Comparison of ENCODE assay signal across 11 mouse cellular contexts in the genomic region with DNA sequence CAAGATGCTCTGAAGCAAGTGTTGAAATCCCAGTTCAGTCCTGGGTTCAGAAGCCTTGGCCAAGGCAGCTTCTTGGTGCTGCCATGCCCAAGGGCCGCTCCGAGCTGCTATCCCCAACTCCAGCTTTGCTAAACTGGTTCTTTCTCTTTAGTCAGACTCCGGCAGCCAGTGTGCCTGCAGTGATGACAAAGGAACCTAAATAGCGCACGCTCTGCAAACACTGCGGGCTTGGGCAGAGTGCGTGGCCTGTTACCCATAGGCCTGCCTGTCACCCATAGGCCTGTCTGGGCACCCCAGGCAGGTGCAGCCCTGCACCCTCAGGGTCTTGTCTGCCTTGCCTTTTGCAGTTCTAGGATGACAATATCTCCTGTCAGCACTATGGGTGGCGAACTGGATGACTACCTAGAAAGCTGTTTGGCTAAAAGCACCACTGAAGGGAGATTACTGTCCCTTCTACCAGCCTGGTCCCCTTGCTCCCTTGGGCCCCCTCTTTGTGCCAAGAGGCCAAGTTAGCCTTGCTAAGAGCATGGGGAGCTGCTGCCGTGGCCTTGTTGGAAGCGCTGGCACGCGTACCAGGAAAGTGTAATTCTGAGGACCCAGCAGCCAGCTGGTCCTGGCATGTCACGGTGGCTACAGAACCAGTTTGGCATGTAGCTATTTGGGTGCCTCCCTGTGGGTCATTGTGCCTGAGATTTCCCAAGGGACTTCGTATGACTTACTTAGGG. TPM values are rescaled to one million over a fixed set of nuclear protein-coding genes. Genes with fewer than 3 reads are reported as not detected.
A peak's percentile ranks its signal among the peaks of the same experiment; 100 is the strongest.
DNase-seq lines count a peak whose midpoint lies in the region; ATAC-seq lines count a peak whose summit lies in the region.
"Had no signal": no experiment of that assay in that cellular context is flagged by ENCODE, and none has a peak within 500 bp of the region (broad histone marks: within the 10 kb centered on the region; RNA-seq: fewer than 3 reads in every experiment).

No protein-coding gene starts in this region.

- H3K9ac ChIP-seq in midbrain, embryonic 11.5 days (ENCODE audit: low read length): no peak overlapping the region
- H3K9ac ChIP-seq: forebrain, embryonic 15.5 days; hindbrain, embryonic 15.5 days had no signal

- no peaks in the 10 kb centered on the region for H3K9me3 ChIP-seq in midbrain, embryonic 11.5 days (ENCODE audit: control insufficient read depth, low read length)
- H3K9me3 ChIP-seq: forebrain, embryonic 15.5 days; hindbrain, embryonic 15.5 days had no signal

- H3K4me2 ChIP-seq in midbrain, embryonic 11.5 days: no peak overlapping the region
- H3K4me2 ChIP-seq: forebrain, embryonic 15.5 days; hindbrain, embryonic 15.5 days had no signal

- no peaks in the 10 kb centered on the region for H3K27me3 ChIP-seq in midbrain, embryonic 11.5 days (ENCODE audit: control insufficient read depth, insufficient read depth, low read length)
- H3K27me3 ChIP-seq: forebrain, embryonic 15.5 days; hindbrain, embryonic 15.5 days had no signal

- peak; percentile 69 for DNase-seq in adrenal gland, postnatal 10 days
- DNase-seq in adrenal gland, adult 18-20 months (ENCODE audit: low spot score in 2 of 2): no peak
- peak; percentile 41 for DNase-seq in ovary, postnatal 36 days (ENCODE audit: low spot score)
- DNase-seq in ovary, adult 18-20 months (ENCODE audit: low spot score): no peak
- DNase-seq in kidney, postnatal 14 days: peak; percentile 44
- peak; percentile 63 to 79 for DNase-seq in urinary bladder, postnatal 36 days (ENCODE audit: low spot score in 2 of 2)
- no peak for DNase-seq in midbrain, embryonic 11.5 days (ENCODE audit: low spot score, missing footprints)
- DNase-seq: cerebellum, adult 18-20 months had no signal

- H3K36me3 ChIP-seq in midbrain, embryonic 11.5 days (ENCODE audit: control insufficient read depth, insufficient read depth, low read length): no peaks in the 10 kb centered on the region
- H3K36me3 ChIP-seq: forebrain, embryonic 15.5 days; hindbrain, embryonic 15.5 days had no signal

- no peak for ATAC-seq in midbrain, embryonic 11.5 days (ENCODE audit: low FRiP score)
- ATAC-seq in activated CD4-positive, CD25-positive, alpha-beta regulatory T cell, adult 4 months: no peak

- 87% methylated on average over 14 of the region's 14 CpGs for WGBS in midbrain, embryonic 11.5 days

- no peaks in the 10 kb centered on the region for H3K4me1 ChIP-seq in midbrain, embryonic 11.5 days (ENCODE audit: control insufficient read depth, insufficient read depth, low read length)

- H3K27ac ChIP-seq in midbrain, embryonic 11.5 days (ENCODE audit: low read depth, low read length): no peak overlapping the region
- H3K27ac ChIP-seq: hindbrain, embryonic 15.5 days had no signal

- no peak overlapping the region for H3K4me3 ChIP-seq in midbrain, embryonic 11.5 days (ENCODE audit: low read depth, low read length)
- H3K4me3 ChIP-seq: forebrain, embryonic 15.5 days; hindbrain, embryonic 15.5 days had no signal

RNA-seq across cellular contexts. Expression of a gene that starts 12.4 kb away (rescaled TPM):
- 10 to 100 TPM; 35.1 to 57.4 TPM for total RNA-seq in adrenal gland, postnatal 10 days (2021)
- total RNA-seq in adrenal gland, adult 18-20 months (2021): 10 to 100 TPM; 38.2 to 51.8 TPM
- 35.9 and 39.5 TPM in 2 replicates for polyA plus RNA-seq in midbrain, embryonic 11.5 days (2014; fragmentation: Nextera tagmentation; extraction: Ambion mirVana)
- polyA plus RNA-seq in activated CD4-positive, CD25-positive, alpha-beta regulatory T cell, adult 4 months (2017; shearing (Covaris generic)): 10 to 100 TPM; 21.9 to 29.4 TPM

RNA-seq across cellular contexts. Expression of a gene that starts 30.2 kb away (rescaled TPM):
- 10 to 100 TPM; 19.3 to 39.8 TPM for total RNA-seq in adrenal gland, postnatal 10 days (2021)
- 10 to 100 TPM; 20.9 to 29.8 TPM for total RNA-seq in adrenal gland, adult 18-20 months (2021)
- 0.22 and 0.40 TPM in 2 replicates for polyA plus RNA-seq in midbrain, embryonic 11.5 days (2014; fragmentation: Nextera tagmentation; extraction: Ambion mirVana)
- not detected for polyA plus RNA-seq in activated CD4-positive, CD25-positive, alpha-beta regulatory T cell, adult 4 months (2017; shearing (Covaris generic))

Comparison
In these comparisons a context has a peak if more than half of its experiments do, and no peak if none do; other contexts are left out.
1. DNase-seq: peak in adrenal gland, postnatal 10 days (single experiment), ovary, postnatal 36 days (single experiment), kidney, postnatal 14 days (single experiment) and urinary bladder, postnatal 36 days (2 of 2); none in adrenal gland, adult 18-20 months (0 of 2), ovary, adult 18-20 months (single experiment) and midbrain, embryonic 11.5 days (single experiment).